Mouse (Mus musculus): Measurements from ENCODE around the gene Olfr812. TPM values are rescaled to one million over a fixed set of nuclear protein-coding genes. Genes with fewer than 3 reads are reported as not detected.

Gene Olfr812
- polyA plus RNA-seq (2012; fragmentation: generic; extraction: Trizol) = not detected

DNA sequence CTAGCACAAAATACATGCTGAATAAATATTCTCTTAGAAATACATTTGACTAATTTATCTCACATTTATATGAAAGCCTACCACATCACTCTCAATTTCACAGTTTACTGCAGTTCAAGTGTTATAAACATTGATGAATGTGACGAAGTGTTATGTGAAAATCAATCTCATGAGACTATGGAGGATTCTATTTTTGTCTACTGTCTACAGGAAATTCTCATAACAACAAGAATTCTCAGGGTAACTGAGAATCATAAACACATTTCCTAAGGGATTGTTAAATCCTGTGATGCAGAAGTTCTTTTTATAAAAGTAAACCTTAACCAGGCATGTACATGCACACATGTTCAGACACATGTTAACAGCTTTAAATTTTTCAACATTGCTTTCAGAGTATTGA is at the start of gene Olfr812:
Olfr812 (minus strand) TSS at position 101 of the 400 bp plus-strand sequence.

DNA sequence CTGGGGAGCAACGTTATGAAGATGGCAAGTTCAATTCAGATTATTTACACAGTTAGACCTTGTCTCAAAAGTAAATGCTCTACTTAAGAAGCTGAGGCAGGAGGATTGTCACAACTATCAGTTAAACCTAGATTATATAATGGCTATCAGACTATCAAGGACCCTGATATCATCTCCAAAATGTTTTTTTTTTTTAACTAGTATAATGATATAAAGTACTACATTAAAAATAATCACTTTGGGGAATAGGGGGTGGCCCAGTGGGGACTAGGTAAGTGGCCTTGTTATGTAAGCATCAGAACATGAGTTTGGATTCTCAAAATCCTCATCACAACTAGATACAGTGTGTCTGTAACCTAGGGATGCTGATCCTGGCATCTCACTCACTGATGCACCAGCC is 33.9 kb upstream of the Olfr812 start, which contains the start of gene Olfr814:
Olfr814 (minus strand) TSS at position 101 of the 400 bp plus-strand sequence.

DNA sequence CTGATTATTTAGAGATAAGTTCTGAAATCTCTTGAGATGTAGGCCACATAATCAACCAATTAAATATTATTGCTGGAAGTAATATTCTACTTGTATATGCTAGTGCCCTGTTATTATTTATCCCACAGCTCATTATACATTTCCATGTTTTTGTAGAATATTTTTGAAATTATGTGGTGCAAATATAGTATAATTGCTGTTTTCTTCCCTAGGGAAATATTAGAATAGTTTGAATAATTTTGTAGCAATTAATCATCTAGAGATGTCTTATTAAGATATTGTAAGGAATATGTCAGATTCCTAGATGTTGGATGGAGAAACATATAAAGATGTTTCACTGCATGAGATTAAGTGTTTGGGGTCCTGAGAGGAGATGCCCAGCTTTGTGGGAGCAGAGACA is 9.2 kb upstream of the Olfr812 start, which contains the start of gene Olfr813:
Olfr813 (plus strand) TSS at position 301 of the 400 bp plus-strand sequence.

DNA sequence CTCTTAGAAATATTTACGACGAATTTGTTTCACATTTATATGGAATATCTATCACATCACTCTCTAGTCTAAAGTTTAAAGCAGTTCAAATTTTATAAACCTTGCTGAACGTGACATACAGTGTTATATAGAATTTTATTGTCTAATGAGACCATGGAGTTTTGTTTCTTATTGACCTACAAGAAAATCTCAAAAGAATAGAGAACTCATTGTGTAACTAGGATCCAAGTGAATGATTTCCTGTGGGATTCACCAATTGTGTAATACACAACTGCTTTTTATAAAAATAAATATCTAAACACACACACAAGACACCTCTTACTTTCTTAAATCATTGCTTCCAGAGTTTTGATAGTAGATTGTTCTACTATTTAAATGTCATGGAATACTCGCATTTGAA is 41.6 kb downstream of the Olfr812 start, which contains the start of gene Olfr811:
Olfr811 (minus strand) TSS at position 101 of the 400 bp plus-strand sequence.

DNA sequence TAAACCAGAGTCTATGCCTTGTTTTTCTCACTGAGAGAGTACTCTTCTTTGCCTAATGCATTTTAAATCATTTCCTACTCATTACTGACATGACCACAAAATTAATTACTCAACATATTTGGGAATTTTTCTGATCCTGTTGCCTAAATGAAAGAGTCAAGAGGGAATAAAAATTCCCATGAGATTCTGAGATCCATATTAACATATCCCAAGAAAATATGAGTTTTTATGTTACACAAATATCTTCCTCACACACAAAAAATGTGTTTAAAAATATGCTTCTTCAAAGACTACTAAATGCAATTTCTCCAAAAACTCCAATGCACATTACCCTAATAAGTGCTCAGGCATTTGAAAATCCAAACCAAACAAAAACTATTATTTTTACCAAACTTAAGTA is 51.1 kb downstream of the Olfr812 start, which contains the start of gene Olfr810:
Olfr810 (minus strand) TSS at position 101 of the 400 bp plus-strand sequence.

Other genes with a start within 250 kb of the Olfr812 start
- not detected for gene Olfr796, start 233.5 kb downstream of the Olfr812 start, polyA plus RNA-seq (2012; fragmentation: generic; extraction: Trizol)
- not detected for gene Olfr798, start 218.2 kb downstream of the Olfr812 start, polyA plus RNA-seq (2012; fragmentation: generic; extraction: Trizol)
- gene Olfr799, start 208.6 kb downstream of the Olfr812 start, polyA plus RNA-seq (2012; fragmentation: generic; extraction: Trizol) = not detected
- gene Olfr800, start 188.4 kb downstream of the Olfr812 start, polyA plus RNA-seq (2012; fragmentation: generic; extraction: Trizol) = not detected
- not detected for gene Olfr801, start 172.2 kb downstream of the Olfr812 start, polyA plus RNA-seq (2012; fragmentation: generic; extraction: Trizol)
- not detected for gene Olfr802, start 157.9 kb downstream of the Olfr812 start, polyA plus RNA-seq (2012; fragmentation: generic; extraction: Trizol)
- not detected for gene Olfr803, start 151.8 kb downstream of the Olfr812 start, polyA plus RNA-seq (2012; fragmentation: generic; extraction: Trizol)
- not detected for gene Olfr804, start 142.9 kb downstream of the Olfr812 start, polyA plus RNA-seq (2012; fragmentation: generic; extraction: Trizol)
- gene Olfr805, start 116.7 kb downstream of the Olfr812 start, polyA plus RNA-seq (2012; fragmentation: generic; extraction: Trizol) = not detected
- gene Olfr806, start 104.2 kb downstream of the Olfr812 start, polyA plus RNA-seq (2012; fragmentation: generic; extraction: Trizol) = not detected
- not detected for gene Olfr807, start 88.3 kb downstream of the Olfr812 start, polyA plus RNA-seq (2012; fragmentation: generic; extraction: Trizol)
- gene Olfr808, start 80.6 kb downstream of the Olfr812 start, polyA plus RNA-seq (2012; fragmentation: generic; extraction: Trizol) = not detected
- gene Olfr809, start 71.5 kb downstream of the Olfr812 start, polyA plus RNA-seq (2012; fragmentation: generic; extraction: Trizol) = not detected
- not detected for gene Olfr810, start 51.2 kb downstream of the Olfr812 start, polyA plus RNA-seq (2012; fragmentation: generic; extraction: Trizol)
- not detected for gene Olfr811, start 41.7 kb downstream of the Olfr812 start, polyA plus RNA-seq (2012; fragmentation: generic; extraction: Trizol)
- gene Olfr813, start 9.3 kb upstream of the Olfr812 start, polyA plus RNA-seq (2012; fragmentation: generic; extraction: Trizol) = not detected
- not detected for gene Olfr814, start 33.8 kb upstream of the Olfr812 start, polyA plus RNA-seq (2012; fragmentation: generic; extraction: Trizol)
- gene Olfr815, start 59.8 kb upstream of the Olfr812 start, polyA plus RNA-seq (2012; fragmentation: generic; extraction: Trizol) = not detected
- not detected for gene Olfr816, start 69.5 kb upstream of the Olfr812 start, polyA plus RNA-seq (2012; fragmentation: generic; extraction: Trizol)
- gene Olfr818, start 103.0 kb upstream of the Olfr812 start, polyA plus RNA-seq (2012; fragmentation: generic; extraction: Trizol) = not detected
- gene Olfr819, start 121.2 kb upstream of the Olfr812 start, polyA plus RNA-seq (2012; fragmentation: generic; extraction: Trizol) = not detected
- not detected for gene Olfr247, start 130.0 kb upstream of the Olfr812 start, polyA plus RNA-seq (2012; fragmentation: generic; extraction: Trizol)
- gene Gm10310, start 139.0 kb upstream of the Olfr812 start, polyA plus RNA-seq (2012; fragmentation: generic; extraction: Trizol) = not detected
- not detected for gene Olfr820, start 166.5 kb upstream of the Olfr812 start, polyA plus RNA-seq (2012; fragmentation: generic; extraction: Trizol)
- gene Olfr821, start 184.3 kb upstream of the Olfr812 start, polyA plus RNA-seq (2012; fragmentation: generic; extraction: Trizol) = not detected
- not detected for gene Olfr822, start 225.1 kb upstream of the Olfr812 start, polyA plus RNA-seq (2012; fragmentation: generic; extraction: Trizol)